Comparison of ENCODE assay signal across 8 mouse cellular contexts in the genomic region with DNA sequence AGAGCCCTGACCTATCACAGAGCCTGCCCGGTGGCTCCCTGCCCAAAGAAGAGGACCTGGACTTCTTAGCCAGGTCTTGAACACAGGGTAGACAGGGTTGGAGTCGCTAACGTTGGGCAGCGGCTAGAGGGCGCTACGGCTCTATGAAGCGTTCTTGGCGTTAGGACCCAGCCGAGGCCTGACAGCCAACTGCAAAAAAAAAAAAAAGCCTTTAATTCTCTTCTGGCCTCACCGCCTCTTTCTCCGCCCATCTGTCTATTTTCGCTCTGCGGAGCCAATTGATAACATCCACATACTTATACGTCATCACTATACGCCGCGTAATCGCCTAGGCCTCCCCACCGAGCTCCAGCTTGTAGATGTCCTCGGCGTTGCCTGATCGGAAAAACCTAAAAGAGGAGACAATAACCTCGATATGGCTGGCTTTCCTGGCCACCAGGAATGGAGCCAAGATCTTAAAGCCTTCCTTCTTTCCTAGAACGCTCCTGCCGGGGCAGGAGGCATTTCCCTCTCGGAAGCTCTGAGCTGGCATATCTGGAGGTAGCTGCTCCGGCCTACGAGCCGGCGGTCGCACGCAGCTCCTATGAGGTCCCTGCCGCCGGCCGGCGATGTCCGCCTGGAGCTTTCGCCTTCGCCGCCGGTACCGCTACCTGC. TPM values are rescaled to one million over a fixed set of nuclear protein-coding genes. Genes with fewer than 3 reads are reported as not detected.
DNase-seq lines count a peak whose midpoint lies in the region; ATAC-seq lines count a peak whose summit lies in the region.

TSS of gene Slc35b1 (plus strand) at position 374 of the 654 bp plus-strand sequence.

- no peaks in the 10 kb centered on the region for H3K27me3 ChIP-seq in heart, embryonic 10.5 days (ENCODE audit: insufficient read depth, poor library complexity, severe bottlenecking)
- H3K27me3 ChIP-seq in kidney, embryonic 15.5 days, result no peaks in the 10 kb centered on the region

- H3K4me2 ChIP-seq in kidney, embryonic 15.5 days, result peak within 1 kb of the TSS; percentile 61

- peak within 1 kb of the TSS; percentile 99 for H3K27ac ChIP-seq in heart, embryonic 10.5 days
- H3K27ac ChIP-seq in kidney, embryonic 15.5 days, result peak within 1 kb of the TSS; percentile 88

- H3K4me1 ChIP-seq in heart, embryonic 10.5 days, result peaks cover 7% of the 10 kb centered on the region
- H3K4me1 ChIP-seq in kidney, embryonic 15.5 days, result peaks cover 14% of the 10 kb centered on the region

- H3K9ac ChIP-seq in kidney, embryonic 15.5 days, result peak within 1 kb of the TSS; percentile 75

- peak within 1 kb of the TSS; percentile 77 for H3K4me3 ChIP-seq in heart, embryonic 10.5 days
- peak within 1 kb of the TSS; percentile 72 for H3K4me3 ChIP-seq in kidney, embryonic 15.5 days (replicated peaks)

- H3K36me3 ChIP-seq in heart, embryonic 10.5 days, result peaks cover 44% of the 10 kb centered on the region
- H3K36me3 ChIP-seq in kidney, embryonic 15.5 days, result peaks cover 57% of the 10 kb centered on the region

- DNase-seq in B cell, adult 2 months, result peak; percentile 93 to 96
- peak; percentile 100 for DNase-seq in brain, adult 2 months (ENCODE audit: low read depth, low spot score)
- peak; percentile 97 for DNase-seq in heart, embryonic 10.5 days (ENCODE audit: low spot score)
- peak; percentile 92 for DNase-seq in liver
- DNase-seq in spleen, postnatal 4 days (ENCODE audit: low spot score in 2 of 2), result peak; percentile 86 to 94

- peak; percentile 84 for ATAC-seq in erythroblast, adult 5-6 weeks (replicated peaks; ENCODE audit: low FRiP score, poor library complexity, severe bottlenecking)
- peak; percentile 96 for ATAC-seq in kidney, embryonic 15.5 days (replicated peaks; ENCODE audit: low FRiP score)
- ATAC-seq in monocyte, adult 5-6 weeks (replicated peaks; ENCODE audit: insufficient number of reproducible peaks, low FRiP score, low TSS enrichment, poor library complexity, severe bottlenecking), result peak; percentile 89

- H3K9me3 ChIP-seq in heart, embryonic 10.5 days, result no peaks in the 10 kb centered on the region
- no peaks in the 10 kb centered on the region for H3K9me3 ChIP-seq in kidney, embryonic 15.5 days (replicated peaks)

- under 1% methylated on average over 42 of the region's 42 CpGs for WGBS in heart, embryonic 10.5 days
- WGBS in kidney, embryonic 15.5 days, result under 1% methylated on average over 42 of the region's 42 CpGs

RNA-seq across cellular contexts. Expression of gene Slc35b1, which starts in this region (rescaled TPM):
- 20.8 and 23.0 TPM in 2 replicates for total RNA-seq in erythroblast, adult 5-6 weeks (2015; ENCODE audit: low replicate concordance)
- 31.4 and 40.6 TPM in 2 replicates for total RNA-seq in erythroblast, adult 5-6 weeks (2017; ENCODE audit: low replicate concordance)
- 103 and 119 TPM in 2 replicates for polyA plus RNA-seq in heart, embryonic 10.5 days (2016; fragmentation: Nextera tagmentation; extraction: Ambion mirVana)
- 92.8 and 98.2 TPM in 2 replicates for polyA plus RNA-seq in kidney, embryonic 15.5 days (2015; fragmentation: Nextera tagmentation; extraction: Ambion mirVana)
- total RNA-seq in monocyte, adult 5-6 weeks (2017), result 42.2 to 79.4 TPM (median 58.1 TPM) in 3 replicates

Comparison
In these comparisons a context has a peak if more than half of its experiments do, and no peak if none do; other contexts are left out.
1. Peak in every context shown above with its lines: DNase-seq, ATAC-seq, H3K4me3 ChIP-seq and H3K27ac ChIP-seq.